Mouse (Mus musculus) MEL (cell line): Measurements from ENCODE around the gene Mfsd9.

Experiments used
- CHD1 ChIP-seq: IDR thresholded peaks from 2 replicates; pipeline ENCODE4 v1.6.1; 2012; ENCODE audit warnings: low read depth, mild to moderate bottlenecking, inconsistent platforms, low read length, improper control_type of control experiment
- CTCF ChIP-seq, 3 experiments: IDR thresholded peaks in 2 of 3; conservative IDR thresholded peaks in 1 of 3; 2 replicates each; pipeline ENCODE4 v1.5.1; 2011 to 2012; ENCODE audit warnings: low read length in 3 of 3, low read depth in 2 of 3, mild to moderate bottlenecking in 2 of 3, improper control_type of control experiment in 1 of 3, inconsistent platforms in 1 of 3, mixed read lengths in 1 of 3, moderate library complexity in 1 of 3; ENCODE audit not compliant: control insufficient read depth in 1 of 3, insufficient read depth in 1 of 3, poor library complexity in 1 of 3, severe bottlenecking in 1 of 3
- E2F4 ChIP-seq: IDR thresholded peaks from 2 replicates; pipeline ENCODE4 v1.6.1; 2011; ENCODE audit warnings: low read depth, low read length, improper control_type of control experiment, borderline replicate concordance
- NRF1 ChIP-seq: IDR thresholded peaks from 2 replicates; pipeline ENCODE4 v1.6.1; 2014; ENCODE audit warnings: low read depth, mild to moderate bottlenecking, inconsistent platforms, low read length, improper control_type of control experiment, moderate library complexity; ENCODE audit not compliant: poor library complexity, insufficient read depth, severe bottlenecking
- SIN3A ChIP-seq: IDR thresholded peaks from 2 replicates; pipeline ENCODE4 v1.6.1; 2012; ENCODE audit warnings: low read length, improper control_type of control experiment, inconsistent platforms
- TAL1 ChIP-seq: IDR thresholded peaks from 2 replicates; pipeline ENCODE4 v1.6.1; 2012; ENCODE audit warnings: mild to moderate bottlenecking, inconsistent platforms, low read length, moderate library complexity, mixed read lengths
- TBP ChIP-seq: IDR thresholded peaks from 2 replicates; pipeline ENCODE4 v1.8.0; 2011; ENCODE audit warnings: low read depth, low read length, improper control_type of control experiment
- ZKSCAN1 ChIP-seq: IDR thresholded peaks from 2 replicates; pipeline ENCODE4 v1.6.1; 2012; ENCODE audit warnings: low read depth, mild to moderate bottlenecking, inconsistent platforms, low read length, improper control_type of control experiment, moderate library complexity
- ZNF384 ChIP-seq: IDR thresholded peaks from 2 replicates; pipeline ENCODE4 v1.6.1; 2012; ENCODE audit warnings: low read depth, mild to moderate bottlenecking, inconsistent platforms, low read length, improper control_type of control experiment

GRCm38 (mm10) chr1:40829213-40829914 is 38.9 kb upstream of the Mfsd9 start:
- TF ChIP-seq TAL1: no peak
- no peak for TF ChIP-seq CTCF (IDR thresholded peaks at IDR 0.05 in 2 of 3, conservative IDR thresholded peaks at IDR 0.05 in 1 of 3; ENCODE audit: control insufficient read depth in 1 of 3, insufficient read depth in 1 of 3, low read depth in 2 of 3, low read length in 3 of 3, poor library complexity in 1 of 3, severe bottlenecking in 1 of 3)
- no peak for TF ChIP-seq ZKSCAN1
- no peak for TF ChIP-seq E2F4
- TF ChIP-seq NRF1: no peak
- no peak for TF ChIP-seq CHD1
- no peak for TF ChIP-seq SIN3A
- TF ChIP-seq TBP: no peak
- TF ChIP-seq ZNF384: no peak
